Mouse (Mus musculus) forebrain, postnatal 0 days (tissue): ENCODE results near the gene Spib. TPM values are rescaled to one million over a fixed set of nuclear protein-coding genes. Genes with fewer than 3 reads are reported as not detected.

ENCODE experiments used
- ATAC-seq: fragments of 200-750 bp; cut with Nextera tagmentation; 2 replicates; pipeline ENCODE4 v1.8.0; 2017; ENCODE audit warnings: mild to moderate bottlenecking, moderate library complexity
- DNase-seq: peaks from one replicate; pipeline ENCODE4 v3.0.0-alpha.2; 2015
- H3K27ac ChIP-seq: fragments of 300-500 bp; sonication (generic); 2 replicates; pipeline ENCODE4 v1.5.1; 2014; ENCODE audit warnings: low read depth, mild to moderate bottlenecking, antibody characterized with exemption, low read length, moderate library complexity, mixed read lengths
- H3K27me3 ChIP-seq: fragments of 300-500 bp; sonication (generic); 2 replicates; pipeline ENCODE4 v1.6.1; 2014; ENCODE audit warnings: mild to moderate bottlenecking, low read length, mixed read lengths; ENCODE audit not compliant: insufficient read depth
- H3K36me3 ChIP-seq: fragments of 300-500 bp; sonication (generic); 2 replicates; pipeline ENCODE4 v1.6.1; 2014; ENCODE audit warnings: mild to moderate bottlenecking, moderate library complexity; ENCODE audit not compliant: insufficient read depth
- H3K4me1 ChIP-seq: fragments of 300-500 bp; sonication (generic); 2 replicates; pipeline ENCODE4 v1.6.1; 2014; ENCODE audit warnings: antibody characterized with exemption; ENCODE audit not compliant: insufficient read depth
- H3K4me2 ChIP-seq: fragments of 300-500 bp; sonication (generic); 2 replicates; pipeline ENCODE4 v1.6.1; 2014; ENCODE audit warnings: low read depth, mild to moderate bottlenecking, moderate library complexity
- H3K4me3 ChIP-seq: fragments of 300-500 bp; sonication (generic); 2 replicates; pipeline ENCODE4 v1.5.1; 2014; ENCODE audit warnings: low read depth, low read length, mixed read lengths
- H3K9ac ChIP-seq: fragments of 300-500 bp; sonication (generic); 2 replicates; pipeline ENCODE4 v1.6.1; 2014; ENCODE audit warnings: mild to moderate bottlenecking
- H3K9me3 ChIP-seq: fragments of 300-500 bp; sonication (generic); 2 replicates; pipeline ENCODE4 v1.6.1; 2016; ENCODE audit warnings: low read length
- CTCF ChIP-seq: sonication (generic); IDR thresholded peaks from 2 replicates; pipeline ENCODE4 v1.5.1; 2016; ENCODE audit warnings: antibody characterized with exemption, control low read depth, low read depth
- WGBS: fragments of 180-500 bp; shearing (Covaris S2); extraction: QIAGEN DNeasy Blood & Tissue Kit; methylation state at CpG from one replicate; pipeline ENCODE4 v1.1.7; 2014; 5-methylcytosine and 5-hydroxymethylcytosine counted together
- polyA plus RNA-seq: library from polyadenylated mRNA; unstranded; fragments of >200 nt; fragmentation: Nextera tagmentation; extraction: Ambion mirVana; gene quantifications from 2 replicates; pipeline ENCODE4 v1.2.1, GENCODE M21; 2015
- total RNA-seq: library from RNA; depleted of rRNA; stranded (reverse); fragments of >200 nt; gene quantifications from 2 replicates; pipeline ENCODE4 v1.2.3, GENCODE M21; 2014

Gene Spib
- total and polyA plus RNA-seq, 2 experiments from 2014 or later: 0.05 TPM; not detected in 1

- H3K36me3 ChIP-seq: peaks cover 26% of the 10 kb centered on the region
- no peaks in the 10 kb centered on the region for H3K9me3 ChIP-seq
- peak; percentile 90 for TF ChIP-seq CTCF
- H3K27ac ChIP-seq: 0 out of 2 replicates have a peak within 1 kb of the TSS, but pooled peaks have one; percentile 43
- no peaks in the 10 kb centered on the region for H3K27me3 ChIP-seq
- peaks cover 8% of the 10 kb centered on the region; the same call in 1 of the 2 replicates for H3K4me1 ChIP-seq
- DNase-seq (peak; percentile 99), ATAC-seq (peak; percentile 95)
- H3K4me2 ChIP-seq: peak within 1 kb of the TSS; percentile 98
- H3K9ac ChIP-seq: peak within 1 kb of the TSS; percentile 50
- under 1% methylated on average over 43 of the region's 43 CpGs for WGBS
- peak within 1 kb of the TSS; percentile 55 for H3K4me3 ChIP-seq
These were observed 16.7 kb upstream of the Spib start, which contains the start of gene Pold1 for GRCm38 (mm10) chr7:44548497-44549087. Pold1 (minus strand) TSS chr7:44548849.

GRCm38 (mm10) chr7:44547725-44548124 is 15.9 kb upstream of the Spib start:
- H3K4me2 ChIP-seq: peak overlapping the region; percentile 98
- 28% methylated on average over 5 of the region's 5 CpGs for whole genome bisulfite sequencing
- peak overlapping the region; percentile 55 for H3K4me3 ChIP-seq
- H3K27me3 ChIP-seq: no peaks in the 10 kb centered on the region
- H3K4me1 ChIP-seq: peaks cover 8% of the 10 kb centered on the region; the same call in 1 of the 2 replicates
- DNase-seq: no peak
- ATAC-seq: no peak
- H3K9me3 ChIP-seq: no peaks in the 10 kb centered on the region
- no peak for TF ChIP-seq CTCF
- H3K9ac ChIP-seq: peak overlapping the region; percentile 18; the same call in 1 of the 2 replicates
- H3K27ac ChIP-seq: no peak overlapping the region
- peaks cover 26% of the 10 kb centered on the region for H3K36me3 ChIP-seq

- H3K9ac ChIP-seq: 0 out of 2 replicates have a peak overlapping the region, but pooled peaks have one; percentile 18
- WGBS: 97% methylated on average over 13 of the region's 13 CpGs
These were observed 15.2 kb upstream of the Spib start for GRCm38 (mm10) chr7:44547041-44547440.

GRCm38 (mm10) chr7:44546274-44546673 is 14.4 kb upstream of the Spib start:
- H3K36me3 ChIP-seq: peaks cover 26% of the 10 kb centered on the region
- H3K4me3 ChIP-seq: no peak overlapping the region
- H3K27me3 ChIP-seq: no peaks in the 10 kb centered on the region
- no peak overlapping the region for H3K27ac ChIP-seq
- no peak overlapping the region for H3K4me2 ChIP-seq
- no peak overlapping the region for H3K9ac ChIP-seq
- peaks cover 8% of the 10 kb centered on the region; the same call in 1 of the 2 replicates for H3K4me1 ChIP-seq
- TF ChIP-seq CTCF: no peak
- H3K9me3 ChIP-seq: no peaks in the 10 kb centered on the region
- DNase-seq (no peak), ATAC-seq (no peak)
- 99% methylated on average over 3 of the region's 3 CpGs for WGBS

More at GRCm38 (mm10) chr7:44547041-44547440, 15.2 kb upstream of the Spib start:
- no peak for TF ChIP-seq CTCF
- H3K4me2 ChIP-seq: no peak overlapping the region
- no peak overlapping the region for H3K27ac ChIP-seq
- H3K9me3 ChIP-seq: no peaks in the 10 kb centered on the region
- H3K4me1 ChIP-seq: peaks cover 8% of the 10 kb centered on the region; the same call in 1 of the 2 replicates
- DNase-seq (no peak), ATAC-seq (no peak)
- H3K27me3 ChIP-seq: no peaks in the 10 kb centered on the region
- H3K4me3 ChIP-seq: no peak overlapping the region
- peaks cover 31% of the 10 kb centered on the region for H3K36me3 ChIP-seq

- H3K9ac ChIP-seq: no peak overlapping the region
- peaks cover 21% of the 10 kb centered on the region for H3K36me3 ChIP-seq
- no peak for TF ChIP-seq CTCF
- ATAC-seq: no peak
- no peak overlapping the region for H3K4me3 ChIP-seq
- 84% methylated on average over 12 of the region's 12 CpGs for WGBS
- H3K9me3 ChIP-seq: no peaks in the 10 kb centered on the region
- no peaks in the 10 kb centered on the region for H3K27me3 ChIP-seq
- no peak for DNase-seq
- H3K4me2 ChIP-seq: no peak overlapping the region
- no peak overlapping the region for H3K27ac ChIP-seq
- H3K4me1 ChIP-seq: peaks cover 5% of the 10 kb centered on the region; the same call in 1 of the 2 replicates
These were observed 11.2 kb upstream of the Spib start for GRCm38 (mm10) chr7:44543071-44543470.

- Histone ChIP-seq H3K4me2 (no peak overlapping the region), H3K4me1 (no peaks in the 10 kb centered on the region), H3K36me3 (peaks cover 21% of the 10 kb centered on the region), H3K9me3 (no peaks in the 10 kb centered on the region), H3K9ac (no peak overlapping the region), H3K27me3 (no peaks in the 10 kb centered on the region), H3K27ac (no peak overlapping the region), H3K4me3 (no peak overlapping the region)
- no peak for TF ChIP-seq CTCF
- no peak for DNase-seq
- 95% methylated on average over 11 of the region's 11 CpGs for WGBS
- ATAC-seq: no peak
These were observed 10.7 kb upstream of the Spib start for GRCm38 (mm10) chr7:44542555-44542954.

- no peak for TF ChIP-seq CTCF
- no peak for ATAC-seq
- H3K4me1 ChIP-seq: no peaks in the 10 kb centered on the region
- H3K27ac ChIP-seq: no peak overlapping the region
- no peaks in the 10 kb centered on the region for H3K9me3 ChIP-seq
- H3K4me3 ChIP-seq: no peak overlapping the region
- no peak overlapping the region for H3K9ac ChIP-seq
- no peak overlapping the region for H3K4me2 ChIP-seq
- no peak for DNase-seq
- no peaks in the 10 kb centered on the region for H3K27me3 ChIP-seq
- peaks cover 24% of the 10 kb centered on the region for H3K36me3 ChIP-seq
- 94% methylated on average over 41 of the region's 41 CpGs for WGBS
These were observed 7.1 kb upstream of the Spib start for GRCm38 (mm10) chr7:44538756-44539624.
